Mouse (Mus musculus) embryonic stem cell, embryonic (primary cell): ENCODE measurements around the gene Rab40b.
"Not testable (repeated sequence)": the region's sequence is repeated elsewhere in the genome, so short reads cannot be mapped to it uniquely, and the experiment has no call there.

Experiments
- CTCF ChIA-PET, 4 experiments: fragments of 300-600 bp in 2 of 4; fragments of 350-600 bp in 2 of 4; sonication (Branson Sonifier 250); formaldehyde crosslinking; loops; one replicate each; lab custom pipeline; 2022; ENCODE audit warnings: inconsistent platforms in 2 of 4; lab: Charles Lee
- POLR2A ChIA-PET, 4 experiments: fragments of 300-600 bp in 2 of 4; fragments of 350-600 bp in 2 of 4; sonication (Branson Sonifier 250); formaldehyde crosslinking; loops; one replicate each; lab custom pipeline; 2022; ENCODE audit warnings: antibody characterized with exemption in 4 of 4, inconsistent platforms in 1 of 4; lab: Charles Lee

Rab40b gene

GRCm38 (mm10) chr11:121339647-121340046, 48.4 kb downstream of the Rab40b start:
- POLR2A ChIA-PET = interaction anchor here in 1 of 4 experiments (1.2 to 4.7 kb wide), 4 partner anchors 10 to 19 kb away, joined by 3 to 29 read pairs (median 4); partner anchors contain the start of gene Wdr45b

DNA sequence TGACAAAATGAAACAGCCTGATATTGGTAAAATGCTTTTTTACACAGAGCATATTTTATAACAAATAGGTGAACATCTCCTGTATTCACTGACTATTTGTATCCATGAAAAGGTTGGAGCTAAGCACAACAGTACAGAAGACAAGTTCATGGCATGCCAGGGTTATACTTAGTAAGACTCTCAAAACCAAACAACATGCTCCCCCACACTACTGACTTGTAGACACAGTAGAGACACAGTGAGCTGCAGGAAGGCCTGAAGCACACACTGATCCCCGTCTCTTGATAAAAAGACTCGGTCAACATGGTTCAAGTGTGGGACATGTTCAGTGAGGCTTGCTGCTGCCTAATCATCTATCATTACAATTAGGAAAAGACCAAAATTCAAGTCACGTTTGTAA, 56.4 kb downstream of the Rab40b start:
- CTCF ChIA-PET = interaction anchor here in 1 of 4 experiments (1.1 kb wide), 1 partner anchor 23 kb away, joined by 3 read pairs; no protein-coding TSS in a partner anchor

More at GRCm38 (mm10) chr11:121339647-121340046, 48.4 kb downstream of the Rab40b start:
- CTCF ChIA-PET = interaction anchor here in 1 of 4 experiments (1.1 kb wide), 1 partner anchor 9 kb away, joined by 3 read pairs; no protein-coding TSS in a partner anchor

GRCm38 (mm10) chr11:121328619-121329018, 59.4 kb downstream of the Rab40b start:
- POLR2A ChIA-PET = interaction anchor here in 1 of 4 experiments (0.8 kb wide), 1 partner anchor 15 kb away, joined by 3 read pairs; no protein-coding TSS in a partner anchor
- CTCF ChIA-PET = no interaction called here

More for the DNA sequence above, 56.4 kb downstream of the Rab40b start:
- POLR2A ChIA-PET = interaction anchor here in 2 of 4 experiments (1.1 to 3.9 kb wide), 4 partner anchors 22 to 30 kb away, joined by 3 to 12 read pairs (median 3); partner anchors contain the start of gene Wdr45b (in 1 of the 2)

GRCm38 (mm10) chr11:121328206-121328605, 59.8 kb downstream of the Rab40b start:
- ChIA-PET CTCF (no interaction called here), POLR2A (interaction anchor here in 1 of 4 experiments (0.6 kb wide), 1 partner anchor 144 kb away, joined by 3 read pairs; no protein-coding TSS in a partner anchor)

DNA sequence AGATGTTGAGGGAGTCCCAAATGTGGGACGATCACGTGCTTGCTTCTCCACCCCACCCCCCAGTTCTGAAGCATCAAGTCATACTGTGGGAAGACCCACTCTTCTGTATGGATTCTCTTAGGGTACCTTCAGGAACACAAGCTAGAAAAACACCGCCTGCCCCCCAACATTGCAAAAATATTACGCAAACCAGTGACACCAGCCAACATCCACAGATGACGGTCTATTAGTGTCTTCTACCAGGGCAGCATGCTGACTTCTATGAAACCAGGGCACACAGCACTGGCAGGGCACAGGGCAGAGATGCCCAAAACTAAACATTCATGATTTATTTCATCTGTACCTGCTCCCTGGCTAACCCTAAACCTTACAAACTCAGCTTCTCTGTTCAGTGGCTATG, 61.4 kb downstream of the Rab40b start:
- POLR2A ChIA-PET = interaction anchor here (0.6 to 1.5 kb wide), 7 partner anchors 11 to 181 kb away, joined by 3 to 5 read pairs (median 3); partner anchors contain the start of genes Wdr45b (in 2 of the 4), Rab40b (in 1 of the 4) and Tex19.1 (in 1 of the 4)
- CTCF ChIA-PET = interaction anchor here in 2 of 4 experiments (0.6 to 0.7 kb wide), 2 partner anchors 27 to 57 kb away, joined by 3 read pairs; no protein-coding TSS in a partner anchor

DNA sequence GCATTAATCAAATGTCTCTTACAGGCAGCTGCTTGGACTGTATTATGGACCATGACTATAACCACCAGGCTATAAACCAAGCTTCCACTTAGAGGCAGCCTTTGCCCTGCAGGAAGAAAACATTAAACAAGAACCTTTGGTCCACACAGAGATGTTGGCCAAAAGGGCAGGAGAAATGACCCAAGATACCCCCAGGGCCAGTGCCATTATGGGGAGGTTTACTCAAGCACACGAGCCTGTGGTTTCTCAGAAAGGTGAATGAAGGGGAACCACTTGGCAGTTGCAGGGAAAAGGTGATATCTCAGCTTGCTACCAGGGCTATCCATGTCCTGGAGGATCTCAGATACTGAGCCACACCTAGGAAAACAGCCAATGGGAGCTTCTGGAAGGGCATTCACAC, 62.0 kb downstream of the Rab40b start:
- POLR2A ChIA-PET = interaction anchor here in 2 of 4 experiments (0.7 to 1.5 kb wide), 6 partner anchors 12 to 185 kb away, joined by 3 to 10 read pairs (median 3); partner anchors contain the start of genes Rab40b (in 1 of the 2) and Wdr45b (in 1 of the 2)

GRCm38 (mm10) chr11:121307712-121308111, 80.3 kb downstream of the Rab40b start:
- CTCF ChIA-PET, POLR2A ChIA-PET: not testable (repeated sequence)

More for the DNA sequence above, 62.0 kb downstream of the Rab40b start:
- CTCF ChIA-PET = interaction anchor here in 2 of 4 experiments (0.6 to 0.7 kb wide), 2 partner anchors 26 to 57 kb away, joined by 3 read pairs; no protein-coding TSS in a partner anchor

DNA sequence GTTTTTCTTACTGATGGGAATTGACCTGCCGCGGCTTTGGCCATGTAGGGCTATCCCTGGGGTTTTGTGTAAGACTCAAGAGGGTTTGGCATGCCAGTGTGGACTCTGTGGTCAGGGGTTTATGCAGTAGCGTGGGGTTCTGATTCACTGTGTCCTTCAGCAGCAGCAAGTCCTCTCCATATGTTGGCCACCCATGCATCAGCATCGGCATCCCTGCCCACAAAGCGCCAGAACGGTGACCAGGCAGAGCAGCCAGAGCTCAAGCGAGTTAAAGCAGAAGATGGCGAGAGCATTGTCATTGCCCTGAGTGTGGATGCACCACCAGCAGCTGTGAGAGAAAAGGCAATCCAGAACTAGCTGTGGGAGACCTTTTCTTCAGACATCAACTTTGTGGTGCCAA, 81.4 kb downstream of the Rab40b start:
- ChIA-PET CTCF (interaction anchor here in 1 of 4 experiments (1.2 kb wide), 1 partner anchor 70 kb away, joined by 4 read pairs; no protein-coding TSS in a partner anchor), POLR2A (interaction anchor here in 1 of 4 experiments (1.3 kb wide), 1 partner anchor 70 kb away, joined by 4 read pairs; the partner anchor contains the start of gene Narf)
